Mouse (Mus musculus) myocyte (in vitro differentiated cells): ENCODE data around the gene Ubxn11. TPM values are rescaled to one million over a fixed set of nuclear protein-coding genes. Genes with fewer than 3 reads are reported as not detected.

Experiments
- H3K27me3 ChIP-seq: one replicate; pipeline ENCODE4 v1.6.1; 2011; ENCODE audit not compliant: control insufficient read depth, insufficient read depth, insufficient read length
- H3K36me3 ChIP-seq: one replicate; pipeline ENCODE4 v1.6.1; 2011; ENCODE audit not compliant: control insufficient read depth, insufficient read depth
- H3K4me2 ChIP-seq: one replicate; pipeline ENCODE4 v1.6.1; 2011; ENCODE audit warnings: low read depth, control low read depth
- H3K4me3 ChIP-seq: one replicate; pipeline ENCODE4 v1.5.1; 2011; ENCODE audit warnings: mild to moderate bottlenecking, control low read depth, moderate library complexity
- H3K79me2 ChIP-seq: one replicate; pipeline ENCODE4 v1.6.1; 2011; ENCODE audit not compliant: control insufficient read depth, insufficient read depth
- H3ac ChIP-seq: one replicate; pipeline ENCODE4 v1.6.1; 2011; ENCODE audit not compliant: control insufficient read depth, insufficient read length
- CEBPB ChIP-seq: IDR thresholded peaks from 2 replicates; pipeline ENCODE4 v1.6.1; 2011; ENCODE audit warnings: mild to moderate bottlenecking, moderate library complexity; ENCODE audit not compliant: poor library complexity, insufficient read depth, severe bottlenecking
- E2F4 ChIP-seq: IDR thresholded peaks from one replicate; pipeline ENCODE4 v1.6.1; 2011; ENCODE audit warnings: mild to moderate bottlenecking, control low read depth, moderate library complexity; ENCODE audit not compliant: insufficient read depth
- MAX ChIP-seq: IDR thresholded peaks from one replicate; pipeline ENCODE4 v1.6.1; 2011; ENCODE audit warnings: low read depth, mild to moderate bottlenecking, control low read depth
- MYOD1 ChIP-seq, 3 experiments: IDR thresholded peaks; one replicate each; pipeline ENCODE4 v1.6.1; 2011; ENCODE audit warnings: control low read depth in 2 of 3, low read depth in 2 of 3, mild to moderate bottlenecking in 2 of 3, moderate library complexity in 1 of 3; ENCODE audit not compliant: insufficient read length in 2 of 3, control insufficient read depth in 1 of 3
- MYOG ChIP-seq, 3 experiments: IDR thresholded peaks; one replicate each; pipeline ENCODE4 v1.6.1; 2011; ENCODE audit warnings: control low read depth in 2 of 3, low read depth in 2 of 3, mild to moderate bottlenecking in 2 of 3; ENCODE audit not compliant: insufficient read length in 2 of 3, control insufficient read depth in 1 of 3, insufficient read depth in 1 of 3
- POLR2A ChIP-seq: IDR thresholded peaks from one replicate; pipeline ENCODE4 v1.6.1; 2011; ENCODE audit warnings: low read depth, mild to moderate bottlenecking, control low read depth, moderate library complexity; ENCODE audit not compliant: insufficient read length
- POLR2AphosphoS2 ChIP-seq: IDR thresholded peaks from one replicate; pipeline ENCODE4 v1.6.1; 2011; ENCODE audit warnings: low read depth, control low read depth; ENCODE audit not compliant: insufficient read length
- REST ChIP-seq: IDR thresholded peaks from one replicate; pipeline ENCODE4 v1.6.1; 2011; ENCODE audit warnings: mild to moderate bottlenecking, control low read depth, moderate library complexity; ENCODE audit not compliant: insufficient read depth, insufficient read length
- SRF ChIP-seq: IDR thresholded peaks from one replicate; pipeline ENCODE4 v1.6.1; 2011; ENCODE audit warnings: low read depth; ENCODE audit not compliant: control insufficient read depth, insufficient read length
- TCF12 ChIP-seq: IDR thresholded peaks from one replicate; pipeline ENCODE4 v1.6.1; 2011; ENCODE audit warnings: mild to moderate bottlenecking, control low read depth; ENCODE audit not compliant: poor library complexity, insufficient read depth, severe bottlenecking
- TCF3 ChIP-seq: IDR thresholded peaks from one replicate; pipeline ENCODE4 v1.6.1; 2011; ENCODE audit warnings: low read depth, control low read depth; ENCODE audit not compliant: insufficient read length
- USF1 ChIP-seq: IDR thresholded peaks from one replicate; pipeline ENCODE4 v1.6.1; 2011; ENCODE audit warnings: low read depth, mild to moderate bottlenecking, control low read depth, moderate library complexity
- polyA plus RNA-seq: library from polyadenylated mRNA; unstranded; fragments of >200 nt; fragmentation: generic; extraction: Trizol; gene quantifications from one replicate; pipeline ENCODE4 v1.2.1, GENCODE M21; 2012; ENCODE audit warnings: missing spikeins

Gene Ubxn11
- polyA plus RNA-seq, 1 experiment, result 1.5 TPM

- no peaks in the 10 kb centered on the region for H3K36me3 ChIP-seq
- H3K4me2 ChIP-seq, result no peak overlapping the region
- no peak overlapping the region for H3ac ChIP-seq
- H3K4me3 ChIP-seq, result no peak overlapping the region
- no peaks in the 10 kb centered on the region for H3K79me2 ChIP-seq
- H3K27me3 ChIP-seq, result no peaks in the 10 kb centered on the region
- TF ChIP-seq E2F4, result no peak
- TF ChIP-seq TCF3, result no peak
- TF ChIP-seq MYOD1 (IDR thresholded peaks at IDR 0.05; ENCODE audit: control insufficient read depth in 1 of 3, insufficient read length in 2 of 3, low read depth in 2 of 3), result no peak
- TF ChIP-seq SRF, result no peak
- no peak for TF ChIP-seq MAX
- no peak for TF ChIP-seq TCF12
- no peak for TF ChIP-seq USF1
- TF ChIP-seq POLR2AphosphoS2, result no peak
- no peak for TF ChIP-seq REST
- no peak for TF ChIP-seq POLR2A
- no peak for TF ChIP-seq CEBPB
- no peak for TF ChIP-seq MYOG (IDR thresholded peaks at IDR 0.05; ENCODE audit: control insufficient read depth in 1 of 3, insufficient read depth in 1 of 3, insufficient read length in 2 of 3, low read depth in 2 of 3)
Measured at GRCm38 (mm10) chr4:134121571-134121970, 19.2 kb downstream of the Ubxn11 start.

DNA sequence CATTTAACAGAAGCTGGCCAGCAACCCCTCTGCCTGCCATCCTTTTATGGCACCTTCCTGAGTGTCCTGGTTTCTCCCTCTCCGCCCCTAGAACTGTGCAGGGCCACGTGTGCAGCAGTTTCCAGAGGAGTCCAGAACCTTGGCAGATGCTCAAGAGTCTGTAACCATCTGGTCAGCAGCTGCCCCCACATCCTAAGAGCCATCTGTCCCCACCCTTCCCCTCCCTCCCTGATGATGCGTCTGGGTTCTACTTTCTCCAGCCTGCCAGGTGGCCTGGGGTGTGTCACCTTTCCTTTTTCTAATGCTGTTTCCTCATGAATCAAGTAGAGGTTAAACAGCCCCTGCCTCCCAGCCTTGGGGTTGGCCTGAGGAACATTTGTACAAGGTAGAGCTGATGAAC, 19.9 kb downstream of the Ubxn11 start:
- no peak overlapping the region for H3K4me2 ChIP-seq
- H3K79me2 ChIP-seq, result peaks cover under 1% of the 10 kb centered on the region
- TF ChIP-seq CEBPB (no peak), SRF (no peak), POLR2AphosphoS2 (no peak), REST (no peak), MYOG (IDR thresholded peaks at IDR 0.05; ENCODE audit: control insufficient read depth in 1 of 3, insufficient read depth in 1 of 3, insufficient read length in 2 of 3, low read depth in 2 of 3) (peak in 1 of 3 experiments; percentile 56), MAX (no peak), E2F4 (no peak), TCF3 (peak; percentile 21), USF1 (no peak), POLR2A (no peak), TCF12 (peak; percentile 61), MYOD1 (IDR thresholded peaks at IDR 0.05; ENCODE audit: control insufficient read depth in 1 of 3, insufficient read length in 2 of 3, low read depth in 2 of 3) (peak in 1 of 3 experiments; percentile 64)
- H3K4me3 ChIP-seq, result no peak overlapping the region
- H3K36me3 ChIP-seq, result no peaks in the 10 kb centered on the region
- no peaks in the 10 kb centered on the region for H3K27me3 ChIP-seq
- no peak overlapping the region for H3ac ChIP-seq

GRCm38 (mm10) chr4:134123147-134123546, 20.8 kb downstream of the Ubxn11 start:
- H3K4me2 ChIP-seq, result no peak overlapping the region
- no peak for TF ChIP-seq USF1
- no peak for TF ChIP-seq MYOD1 (IDR thresholded peaks at IDR 0.05; ENCODE audit: control insufficient read depth in 1 of 3, insufficient read length in 2 of 3, low read depth in 2 of 3)
- no peak for TF ChIP-seq POLR2A
- no peak for TF ChIP-seq CEBPB
- TF ChIP-seq MAX, result no peak
- no peak for TF ChIP-seq MYOG (IDR thresholded peaks at IDR 0.05; ENCODE audit: control insufficient read depth in 1 of 3, insufficient read depth in 1 of 3, insufficient read length in 2 of 3, low read depth in 2 of 3)
- TF ChIP-seq POLR2AphosphoS2, result no peak
- TF ChIP-seq SRF, result no peak
- TF ChIP-seq TCF12, result no peak
- TF ChIP-seq E2F4, result no peak
- no peak for TF ChIP-seq REST
- no peak for TF ChIP-seq TCF3
- H3K79me2 ChIP-seq, result peaks cover 9% of the 10 kb centered on the region
- H3K36me3 ChIP-seq, result no peaks in the 10 kb centered on the region
- H3ac ChIP-seq, result no peak overlapping the region
- no peak overlapping the region for H3K4me3 ChIP-seq
- no peaks in the 10 kb centered on the region for H3K27me3 ChIP-seq

- H3K4me2 ChIP-seq, result peak overlapping the region; percentile 36
- peaks cover 9% of the 10 kb centered on the region for H3K79me2 ChIP-seq
- TF ChIP-seq POLR2A (no peak), MYOG (IDR thresholded peaks at IDR 0.05; ENCODE audit: control insufficient read depth in 1 of 3, insufficient read depth in 1 of 3, insufficient read length in 2 of 3, low read depth in 2 of 3) (peak in 1 of 3 experiments; percentile 25), MAX (no peak), POLR2AphosphoS2 (no peak), USF1 (no peak), MYOD1 (IDR thresholded peaks at IDR 0.05; ENCODE audit: control insufficient read depth in 1 of 3, insufficient read length in 2 of 3, low read depth in 2 of 3) (peak in 1 of 3 experiments; percentile 30), REST (no peak)
- H3ac ChIP-seq, result no peak overlapping the region
- no peaks in the 10 kb centered on the region for H3K36me3 ChIP-seq
- no peak overlapping the region for H3K4me3 ChIP-seq
- H3K27me3 ChIP-seq, result no peaks in the 10 kb centered on the region
Measured at GRCm38 (mm10) chr4:134123680-134124551, 21.5 kb downstream of the Ubxn11 start.
